Mouse (Mus musculus): ENCODE data around the gene Nfu1. TPM values are rescaled to one million over a fixed set of nuclear protein-coding genes. Genes with fewer than 3 reads are reported as not detected.

Gene Nfu1
- polyA plus RNA-seq, 1 experiment = 77.5 TPM

- no peak overlapping the region for H3K27ac ChIP-seq (ENCODE audit: insufficient read depth, low read length)
- H3K9me3 ChIP-seq (replicated peaks; ENCODE audit: control insufficient read depth, insufficient read depth, low read length, poor library complexity, severe bottlenecking) = no peaks in the 10 kb centered on the region
- TF ChIP-seq EP300 (IDR thresholded peaks at IDR 0.05; ENCODE audit: insufficient read depth, low read depth, low read length) (no peak), POLR2A (IDR thresholded peaks at IDR 0.05; ENCODE audit: insufficient read depth, low read length) (no peak), CTCF (IDR thresholded peaks at IDR 0.05; ENCODE audit: low read depth, low read length) (no peak)
- H3K36me3 ChIP-seq (ENCODE audit: control insufficient read depth, insufficient read depth, low read length, poor library complexity, severe bottlenecking) = peaks cover 7% of the 10 kb centered on the region
- no peaks in the 10 kb centered on the region for H3K27me3 ChIP-seq (ENCODE audit: control insufficient read depth, insufficient read depth, low read length, poor library complexity, severe bottlenecking)
- H3K4me3 ChIP-seq (ENCODE audit: low read depth, low read length) = no peak overlapping the region
- H3K4me1 ChIP-seq (ENCODE audit: control insufficient read depth, insufficient read depth, low read length) = no peaks in the 10 kb centered on the region
- no peak overlapping the region for H3K9ac ChIP-seq (ENCODE audit: low read depth, poor library complexity, severe bottlenecking)
Measured at GRCm38 (mm10) chr6:87032401-87032800, 23.4 kb downstream of the Nfu1 start.

DNA sequence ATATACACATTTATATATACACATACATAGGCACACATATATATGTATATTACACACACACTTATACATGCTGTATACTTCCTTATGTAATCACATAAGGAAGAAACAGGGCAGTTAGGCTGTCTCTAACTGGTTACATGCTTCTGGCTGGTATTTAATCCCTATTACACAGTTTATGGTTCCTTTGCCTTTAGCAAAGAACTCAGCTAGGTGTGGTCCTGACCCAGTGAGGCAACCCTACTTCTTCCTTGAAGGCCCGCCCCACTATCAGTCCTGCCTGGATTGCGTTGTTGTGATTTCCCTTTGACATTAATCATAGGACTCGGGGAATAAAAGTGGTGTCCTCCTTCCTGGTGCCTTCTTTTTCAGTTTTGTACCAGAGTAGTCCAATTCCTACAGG lies 25.4 kb downstream of the Nfu1 start:
- Histone ChIP-seq H3K36me3 (ENCODE audit: control insufficient read depth, insufficient read depth, low read length, poor library complexity, severe bottlenecking) (no peaks in the 10 kb centered on the region; the same call in 1 of the 2 replicates), H3K4me1 (ENCODE audit: control insufficient read depth, insufficient read depth, low read length) (no peaks in the 10 kb centered on the region), H3K4me3 (ENCODE audit: low read depth, low read length) (no peak overlapping the region), H3K27me3 (ENCODE audit: control insufficient read depth, insufficient read depth, low read length, poor library complexity, severe bottlenecking) (no peaks in the 10 kb centered on the region), H3K27ac (ENCODE audit: insufficient read depth, low read length) (no peak overlapping the region), H3K9ac (ENCODE audit: low read depth, poor library complexity, severe bottlenecking) (no peak overlapping the region), H3K9me3 (replicated peaks; ENCODE audit: control insufficient read depth, insufficient read depth, low read length, poor library complexity, severe bottlenecking) (no peaks in the 10 kb centered on the region)
- TF ChIP-seq POLR2A (IDR thresholded peaks at IDR 0.05; ENCODE audit: insufficient read depth, low read length) = no peak
- TF ChIP-seq EP300 (IDR thresholded peaks at IDR 0.05; ENCODE audit: insufficient read depth, low read depth, low read length) = no peak
- TF ChIP-seq CTCF (IDR thresholded peaks at IDR 0.05; ENCODE audit: low read depth, low read length) = no peak

GRCm38 (mm10) chr6:87037826-87038620 lies 29.0 kb downstream of the Nfu1 start:
- Histone ChIP-seq H3K27me3 (ENCODE audit: control insufficient read depth, insufficient read depth, low read length, poor library complexity, severe bottlenecking) (no peaks in the 10 kb centered on the region), H3K4me3 (ENCODE audit: low read depth, low read length) (no peak overlapping the region), H3K9me3 (replicated peaks; ENCODE audit: control insufficient read depth, insufficient read depth, low read length, poor library complexity, severe bottlenecking) (no peaks in the 10 kb centered on the region), H3K36me3 (ENCODE audit: control insufficient read depth, insufficient read depth, low read length, poor library complexity, severe bottlenecking) (no peaks in the 10 kb centered on the region), H3K27ac (ENCODE audit: insufficient read depth, low read length) (no peak overlapping the region), H3K9ac (ENCODE audit: low read depth, poor library complexity, severe bottlenecking) (no peak overlapping the region), H3K4me1 (ENCODE audit: control insufficient read depth, insufficient read depth, low read length) (no peaks in the 10 kb centered on the region)
- TF ChIP-seq CTCF (IDR thresholded peaks at IDR 0.05; ENCODE audit: low read depth, low read length) (no peak), POLR2A (IDR thresholded peaks at IDR 0.05; ENCODE audit: insufficient read depth, low read length) (no peak), EP300 (IDR thresholded peaks at IDR 0.05; ENCODE audit: insufficient read depth, low read depth, low read length) (no peak)

DNA sequence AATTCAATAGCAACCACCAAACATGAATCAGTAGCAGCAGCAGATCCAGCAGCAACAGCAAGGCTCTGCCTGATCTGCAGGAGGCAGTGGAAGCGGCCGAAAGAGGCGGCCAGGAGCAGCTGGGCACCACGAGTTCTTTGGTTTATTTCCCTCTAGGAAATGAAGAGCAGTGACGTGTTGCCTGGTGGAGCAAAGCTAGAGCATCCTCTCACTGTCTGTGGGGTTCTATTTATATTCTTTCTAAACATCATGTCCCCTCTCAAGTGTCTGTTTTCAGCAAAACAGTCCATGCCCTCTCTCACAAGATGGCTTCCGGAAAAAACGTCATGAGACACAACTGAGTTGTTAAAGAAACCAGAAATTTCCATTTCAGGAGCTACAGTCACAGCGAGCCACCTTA lies 30.1 kb downstream of the Nfu1 start:
- TF ChIP-seq EP300 (IDR thresholded peaks at IDR 0.05; ENCODE audit: insufficient read depth, low read depth, low read length) (no peak), POLR2A (IDR thresholded peaks at IDR 0.05; ENCODE audit: insufficient read depth, low read length) (no peak), CTCF (IDR thresholded peaks at IDR 0.05; ENCODE audit: low read depth, low read length) (no peak)
- Histone ChIP-seq H3K4me3 (ENCODE audit: low read depth, low read length) (no peak overlapping the region), H3K27me3 (ENCODE audit: control insufficient read depth, insufficient read depth, low read length, poor library complexity, severe bottlenecking) (no peaks in the 10 kb centered on the region), H3K9ac (ENCODE audit: low read depth, poor library complexity, severe bottlenecking) (no peak overlapping the region), H3K27ac (ENCODE audit: insufficient read depth, low read length) (no peak overlapping the region), H3K4me1 (ENCODE audit: control insufficient read depth, insufficient read depth, low read length) (peaks cover 1% of the 10 kb centered on the region), H3K36me3 (ENCODE audit: control insufficient read depth, insufficient read depth, low read length, poor library complexity, severe bottlenecking) (no peaks in the 10 kb centered on the region), H3K9me3 (replicated peaks; ENCODE audit: control insufficient read depth, insufficient read depth, low read length, poor library complexity, severe bottlenecking) (no peaks in the 10 kb centered on the region)

DNA sequence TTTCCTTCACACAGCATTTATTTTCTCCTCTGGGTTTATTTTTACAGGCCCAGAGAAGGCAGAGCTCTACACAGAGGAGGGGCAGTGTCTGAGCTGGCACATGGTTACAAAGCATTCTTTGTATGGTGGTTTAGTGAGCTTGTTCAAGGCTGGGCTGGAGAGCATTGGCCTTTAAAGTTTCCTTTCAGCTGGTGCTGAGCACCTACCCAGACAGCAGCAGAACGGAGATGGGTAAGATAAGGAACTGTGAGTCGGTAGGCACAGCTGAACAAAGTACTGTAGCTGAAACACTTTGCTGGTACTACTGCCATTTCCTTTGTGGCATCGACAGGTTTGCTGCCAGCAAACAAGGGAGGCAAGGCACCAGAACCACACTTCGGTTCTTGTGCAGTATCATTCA lies 31.9 kb downstream of the Nfu1 start:
- no peak overlapping the region for H3K4me3 ChIP-seq (ENCODE audit: low read depth, low read length)
- H3K27me3 ChIP-seq (ENCODE audit: control insufficient read depth, insufficient read depth, low read length, poor library complexity, severe bottlenecking) = no peaks in the 10 kb centered on the region

GRCm38 (mm10) chr6:87041431-87041830 lies 32.4 kb downstream of the Nfu1 start:
- Histone ChIP-seq H3K27me3 (ENCODE audit: control insufficient read depth, insufficient read depth, low read length, poor library complexity, severe bottlenecking) (no peaks in the 10 kb centered on the region), H3K4me1 (ENCODE audit: control insufficient read depth, insufficient read depth, low read length) (peaks cover 3% of the 10 kb centered on the region), H3K9me3 (replicated peaks; ENCODE audit: control insufficient read depth, insufficient read depth, low read length, poor library complexity, severe bottlenecking) (no peaks in the 10 kb centered on the region), H3K36me3 (ENCODE audit: control insufficient read depth, insufficient read depth, low read length, poor library complexity, severe bottlenecking) (no peaks in the 10 kb centered on the region), H3K9ac (ENCODE audit: low read depth, poor library complexity, severe bottlenecking) (no peak overlapping the region), H3K4me3 (ENCODE audit: low read depth, low read length) (no peak overlapping the region), H3K27ac (ENCODE audit: insufficient read depth, low read length) (no peak overlapping the region)
- no peak for TF ChIP-seq CTCF (IDR thresholded peaks at IDR 0.05; ENCODE audit: low read depth, low read length)
- TF ChIP-seq EP300 (IDR thresholded peaks at IDR 0.05; ENCODE audit: insufficient read depth, low read depth, low read length) = no peak
- no peak for TF ChIP-seq POLR2A (IDR thresholded peaks at IDR 0.05; ENCODE audit: insufficient read depth, low read length)

More for the DNA sequence above, 31.9 kb downstream of the Nfu1 start:
- TF ChIP-seq POLR2A (IDR thresholded peaks at IDR 0.05; ENCODE audit: insufficient read depth, low read length) (no peak), CTCF (IDR thresholded peaks at IDR 0.05; ENCODE audit: low read depth, low read length) (no peak), EP300 (IDR thresholded peaks at IDR 0.05; ENCODE audit: insufficient read depth, low read depth, low read length) (no peak)
- H3K36me3 ChIP-seq (ENCODE audit: control insufficient read depth, insufficient read depth, low read length, poor library complexity, severe bottlenecking) = no peaks in the 10 kb centered on the region
- no peak overlapping the region for H3K9ac ChIP-seq (ENCODE audit: low read depth, poor library complexity, severe bottlenecking)
- peaks cover 3% of the 10 kb centered on the region for H3K4me1 ChIP-seq (ENCODE audit: control insufficient read depth, insufficient read depth, low read length)
- no peak overlapping the region for H3K27ac ChIP-seq (ENCODE audit: insufficient read depth, low read length)
- no peaks in the 10 kb centered on the region for H3K9me3 ChIP-seq (replicated peaks; ENCODE audit: control insufficient read depth, insufficient read depth, low read length, poor library complexity, severe bottlenecking)
